In genomic region chr15:79749162-79749561, GRCm38 (mm10) we compare ENCODE assay signal across 31 mouse cellular contexts. TPM values are rescaled to one million over a fixed set of nuclear protein-coding genes. Genes with fewer than 3 reads are reported as not detected.
DNase-seq lines count a peak whose midpoint lies in the region; ATAC-seq and TF ChIP-seq lines count a peak whose summit lies in the region.
"Had no signal": no experiment of that assay in that cellular context is flagged by ENCODE, and none has a peak within 500 bp of the region (broad histone marks: within the 10 kb centered on the region; RNA-seq: fewer than 3 reads in every experiment).

No protein-coding gene starts in this region.

- intact Hi-C loops in gastrocnemius, adult 2 months (cut with DNase I): loop anchor here (10.0 kb wide), 2 partner anchors 214 to 336 kb away; no protein-coding TSS in a partner anchor
- intact Hi-C loops in gastrocnemius, postnatal 14 days (cut with DNase I; ENCODE audit: low total_unique reads): no loop called here

- no peak overlapping the region for H3K27ac ChIP-seq in gastrocnemius, adult 2 months
- peak overlapping the region; percentile 46; the same call in 1 of the 2 replicates for H3K27ac ChIP-seq in spleen, adult 2 months (ENCODE audit: insufficient read depth, low read length)
- no peak overlapping the region for H3K27ac ChIP-seq in intestine, embryonic 15.5 days
- H3K27ac ChIP-seq: embryonic facial prominence, embryonic 13.5 days; forebrain, embryonic 10.5 days; heart, adult 2 months; hindbrain, embryonic 13.5 days; limb, embryonic 12.5 days; liver, embryonic 15.5 days; midbrain, embryonic 15.5 days; neural tube, embryonic 12.5 days; stomach, postnatal 0 days had no signal

- H3K36me3 ChIP-seq in spleen, adult 2 months (ENCODE audit: control insufficient read depth, insufficient read depth, low read length): peaks cover 2% of the 10 kb centered on the region; the same call in 1 of the 2 replicates
- H3K36me3 ChIP-seq in intestine, embryonic 15.5 days: no peaks in the 10 kb centered on the region
- H3K36me3 ChIP-seq: embryonic facial prominence, embryonic 13.5 days; forebrain, embryonic 10.5 days; G1E; hindbrain, embryonic 13.5 days; limb, embryonic 12.5 days; liver, embryonic 15.5 days; midbrain, embryonic 15.5 days; neural tube, embryonic 12.5 days had no signal

- no peak for TF ChIP-seq CTCF in gastrocnemius, adult 2 months (IDR thresholded peaks at IDR 0.05)
- no peak for TF ChIP-seq CTCF in spleen, adult 2 months (IDR thresholded peaks at IDR 0.05; ENCODE audit: extremely low read depth, insufficient read depth, insufficient read length, insufficient replicate concordance)

- no peak overlapping the region for H3K4me3 ChIP-seq in gastrocnemius, adult 2 months
- no peak overlapping the region for H3K4me3 ChIP-seq in spleen, adult 2 months (ENCODE audit: extremely low read depth, insufficient read depth, insufficient read length)
- no peak overlapping the region for H3K4me3 ChIP-seq in intestine, embryonic 15.5 days (replicated peaks)
- H3K4me3 ChIP-seq: embryonic facial prominence, embryonic 13.5 days; forebrain, embryonic 10.5 days; heart, adult 2 months; heart, embryonic 12.5 days; hindbrain, embryonic 13.5 days; limb, embryonic 12.5 days; liver, embryonic 15.5 days; midbrain, embryonic 15.5 days; neural tube, embryonic 12.5 days had no signal

- peaks cover 10% of the 10 kb centered on the region; the same call in 1 of the 2 replicates for H3K4me1 ChIP-seq in spleen, adult 2 months (ENCODE audit: control insufficient read depth, insufficient read depth, insufficient read length)
- H3K4me1 ChIP-seq in intestine, embryonic 15.5 days (replicated peaks): no peaks in the 10 kb centered on the region
- H3K4me1 ChIP-seq: heart, embryonic 12.5 days; hindbrain, embryonic 13.5 days; midbrain, embryonic 15.5 days; neural tube, embryonic 12.5 days had no signal

- no peaks in the 10 kb centered on the region for H3K9me3 ChIP-seq in intestine, embryonic 15.5 days
- H3K9me3 ChIP-seq: embryonic facial prominence, embryonic 13.5 days; forebrain, embryonic 10.5 days; G1E; heart, embryonic 12.5 days; hindbrain, embryonic 13.5 days; limb, embryonic 12.5 days; liver, embryonic 15.5 days; midbrain, embryonic 15.5 days; neural tube, embryonic 12.5 days had no signal

- TF ChIP-seq POLR2A in spleen, adult 2 months (IDR thresholded peaks at IDR 0.05; ENCODE audit: low read depth, low read length): no peak

- WGBS in spleen, adult 2 months: 38% methylated on average over 7 of the region's 7 CpGs
- WGBS in intestine, embryonic 15.5 days: 89% methylated on average over 7 of the region's 7 CpGs

- no peaks in the 10 kb centered on the region for H3K27me3 ChIP-seq in spleen, adult 2 months (ENCODE audit: control insufficient read depth, insufficient read depth, low read length)
- no peaks in the 10 kb centered on the region for H3K27me3 ChIP-seq in intestine, embryonic 15.5 days (replicated peaks)
- H3K27me3 ChIP-seq: embryonic facial prominence, embryonic 13.5 days; heart, embryonic 12.5 days; hindbrain, embryonic 13.5 days; limb, embryonic 12.5 days; liver, embryonic 15.5 days; midbrain, embryonic 15.5 days; neural tube, embryonic 12.5 days had no signal

- DNase-seq in gastrocnemius, adult 2 months: peak; percentile 15
- no peak for DNase-seq in gastrocnemius, postnatal 14 days
- peak in 1 of 2 experiments; percentile 33 for DNase-seq in spleen, adult 2 months (ENCODE audit: low read depth in 1 of 2, low spot score in 2 of 2)
- no peak for DNase-seq in spleen, postnatal 14 days (ENCODE audit: low spot score in 2 of 2)
- peak; percentile 41 for DNase-seq in A20 (ENCODE audit: low read depth, low spot score)
- no peak for DNase-seq in retina, embryonic 14.5 days (ENCODE audit: low spot score)
- DNase-seq: adrenal gland, adult 8-10 months; cerebellum, adult 11 months; cerebellum, adult 9-10 months; gastrocnemius, postnatal 10 days; heart, adult 2 months; heart, postnatal 4 days; kidney, adult 9 months; kidney, postnatal 10 days; layer of hippocampus, adult 9-11 months; lung, postnatal 4 days; right cerebral cortex, postnatal 4 days had no signal

- peak; percentile 49 for ATAC-seq in megakaryocyte, adult 5-6 weeks (ENCODE audit: poor library complexity, severe bottlenecking)
- no peak for ATAC-seq in intestine, embryonic 15.5 days
- ATAC-seq: forebrain, embryonic 16.5 days; intestine, postnatal 0 days; midbrain, embryonic 15.5 days had no signal

- H3K4me2 ChIP-seq in intestine, embryonic 15.5 days (replicated peaks): no peak overlapping the region
- H3K4me2 ChIP-seq: embryonic facial prominence, embryonic 13.5 days; heart, embryonic 12.5 days; hindbrain, embryonic 13.5 days; limb, embryonic 12.5 days; liver, embryonic 15.5 days; midbrain, embryonic 15.5 days; neural tube, embryonic 12.5 days had no signal

- H3K9ac ChIP-seq in intestine, embryonic 15.5 days: no peak overlapping the region
- H3K9ac ChIP-seq: embryonic facial prominence, embryonic 13.5 days; heart, embryonic 12.5 days; hindbrain, embryonic 13.5 days; limb, embryonic 12.5 days; liver, embryonic 15.5 days; midbrain, embryonic 15.5 days; neural tube, embryonic 12.5 days had no signal

RNA-seq across cellular contexts. Expression of gene Sun2, which starts 6.8 kb away (rescaled TPM):
- 10 to 100 TPM; 88.4 to 92.5 TPM for total RNA-seq in gastrocnemius, adult 2 months (2021)
- 10 to 100 TPM; 62.3 to 81.4 TPM for total RNA-seq in gastrocnemius, postnatal 14 days (2021)
- polyA plus RNA-seq in spleen, adult 2 months (2012; rRNA removed): 101 and 116 TPM in 2 replicates
- total RNA-seq in megakaryocyte, adult 5-6 weeks (2015): 53.6 and 54.4 TPM in 2 replicates
- total RNA-seq in megakaryocyte, adult 5-6 weeks (2017): 129 and 161 TPM in 2 replicates
- polyA plus RNA-seq in intestine, embryonic 15.5 days (2015; fragmentation: Nextera tagmentation; extraction: Ambion mirVana): 3.4 and 4.5 TPM in 2 replicates

RNA-seq across cellular contexts. Expression of gene Dnal4, which starts 28.5 kb away (rescaled TPM):
- total RNA-seq in gastrocnemius, adult 2 months (2021): 1 to 10 TPM; 4.2 to 6.2 TPM
- total RNA-seq in gastrocnemius, postnatal 14 days (2021): 1 to 10 TPM; 7.4 to 7.6 TPM
- polyA plus RNA-seq in spleen, adult 2 months (2012; rRNA removed): 18.1 and 21.3 TPM in 2 replicates
- 13.9 and 14.1 TPM in 2 replicates for total RNA-seq in megakaryocyte, adult 5-6 weeks (2015)
- 9.6 and 12.3 TPM in 2 replicates for total RNA-seq in megakaryocyte, adult 5-6 weeks (2017)
- 42.6 and 44.5 TPM in 2 replicates for polyA plus RNA-seq in intestine, embryonic 15.5 days (2015; fragmentation: Nextera tagmentation; extraction: Ambion mirVana)

RNA-seq across cellular contexts. Expression of gene Nptxr, which starts 55.4 kb away (rescaled TPM):
- total RNA-seq in gastrocnemius, adult 2 months (2021): 1 to 10 TPM in 1 of 2 experiments, under 1 TPM in 1; 0.46 to 1.0 TPM
- total RNA-seq in gastrocnemius, postnatal 14 days (2021): 1 to 10 TPM; 1.9 to 2.6 TPM
- polyA plus RNA-seq in spleen, adult 2 months (2012; rRNA removed): 1.3 and 1.7 TPM in 2 replicates
- 0.33 and 1.3 TPM in 2 replicates for total RNA-seq in megakaryocyte, adult 5-6 weeks (2015)
- 0.44 and 0.49 TPM in 2 replicates for total RNA-seq in megakaryocyte, adult 5-6 weeks (2017)
- 2.8 and 3.3 TPM in 2 replicates for polyA plus RNA-seq in intestine, embryonic 15.5 days (2015; fragmentation: Nextera tagmentation; extraction: Ambion mirVana)

RNA-seq across cellular contexts. Expression of gene Gtpbp1, which starts 58.5 kb away (rescaled TPM):
- total RNA-seq in gastrocnemius, adult 2 months (2021): 10 to 100 TPM; 24.4 to 28.5 TPM
- 10 to 100 TPM; 17.7 to 18.0 TPM for total RNA-seq in gastrocnemius, postnatal 14 days (2021)
- 40.3 and 50.4 TPM in 2 replicates for polyA plus RNA-seq in spleen, adult 2 months (2012; rRNA removed)
- total RNA-seq in megakaryocyte, adult 5-6 weeks (2015): 31.2 and 31.9 TPM in 2 replicates
- total RNA-seq in megakaryocyte, adult 5-6 weeks (2017): 36.8 and 56.8 TPM in 2 replicates
- polyA plus RNA-seq in intestine, embryonic 15.5 days (2015; fragmentation: Nextera tagmentation; extraction: Ambion mirVana): 27.4 and 29.9 TPM in 2 replicates

Comparison
In these comparisons a context has a peak if more than half of its experiments do, and no peak if none do; other contexts are left out.
1. DNase-seq: peak in gastrocnemius, adult 2 months (single experiment) and A20 (single experiment); none in gastrocnemius, postnatal 14 days (single experiment), spleen, postnatal 14 days (0 of 2) and retina, embryonic 14.5 days (single experiment).